Mouse (Mus musculus) fat pad, adult 2 months (tissue): ENCODE results near the gene Cfap97d2.

Source experiments
- DNase-seq: peaks from one replicate; pipeline ENCODE4 v3.0.0-alpha.2; 2011; ENCODE audit warnings: low read depth, low spot score; ENCODE audit errors: extremely low read depth

Gene Cfap97d2

GRCm38 (mm10) chr8:13687101-13687717 lies 18.5 kb upstream of the Cfap97d2 start:
- no peak for DNase-seq

GRCm38 (mm10) chr8:13687941-13688340 lies 17.7 kb upstream of the Cfap97d2 start:
- no peak for DNase-seq

DNA sequence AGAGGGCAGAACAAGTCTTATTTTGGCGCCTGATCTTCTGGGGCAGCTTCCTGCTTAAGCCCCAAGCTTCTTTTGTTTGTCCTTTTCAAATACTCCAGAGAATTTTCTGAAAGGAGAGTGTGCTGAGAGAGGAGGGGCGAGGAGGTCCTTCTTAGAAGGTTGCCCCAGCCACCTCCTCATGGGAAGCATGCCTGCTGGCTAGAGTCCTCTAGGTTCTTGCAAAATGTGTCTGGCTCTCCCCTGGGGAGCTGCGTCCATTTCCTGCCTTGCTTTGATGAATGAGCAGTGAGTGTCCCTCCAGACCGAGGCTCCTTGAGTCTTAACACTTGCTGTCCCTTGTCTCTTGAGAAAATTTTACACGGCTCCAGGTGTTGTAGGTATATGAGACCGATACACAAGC lies 17.2 kb upstream of the Cfap97d2 start:
- DNase-seq, result no peak

DNA sequence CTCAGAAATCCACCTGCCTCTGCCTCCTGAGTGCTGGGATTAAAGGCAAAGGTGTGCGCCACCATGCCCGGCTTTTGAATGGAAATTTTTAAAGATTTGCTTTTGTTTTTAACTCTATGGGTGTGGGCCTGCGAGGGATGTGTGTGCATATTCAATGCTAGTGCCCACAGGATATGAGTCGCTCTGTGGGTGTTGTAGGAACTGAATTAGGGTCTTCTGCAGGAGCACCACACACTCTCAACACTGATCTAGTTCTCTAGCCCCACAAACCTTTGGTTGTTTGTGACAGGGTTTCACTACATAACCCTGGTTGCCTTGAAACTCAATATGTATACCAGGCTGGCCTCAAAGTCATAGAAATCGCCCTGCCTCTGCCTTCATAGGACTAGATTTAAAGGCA lies 16.4 kb upstream of the Cfap97d2 start:
- no peak for DNase-seq

- no peak for DNase-seq
These were observed 13.2 kb upstream of the Cfap97d2 start for GRCm38 (mm10) chr8:13692302-13693066.

- no peak for DNase-seq
These were observed 11.0 kb upstream of the Cfap97d2 start for GRCm38 (mm10) chr8:13694735-13695134.

DNA sequence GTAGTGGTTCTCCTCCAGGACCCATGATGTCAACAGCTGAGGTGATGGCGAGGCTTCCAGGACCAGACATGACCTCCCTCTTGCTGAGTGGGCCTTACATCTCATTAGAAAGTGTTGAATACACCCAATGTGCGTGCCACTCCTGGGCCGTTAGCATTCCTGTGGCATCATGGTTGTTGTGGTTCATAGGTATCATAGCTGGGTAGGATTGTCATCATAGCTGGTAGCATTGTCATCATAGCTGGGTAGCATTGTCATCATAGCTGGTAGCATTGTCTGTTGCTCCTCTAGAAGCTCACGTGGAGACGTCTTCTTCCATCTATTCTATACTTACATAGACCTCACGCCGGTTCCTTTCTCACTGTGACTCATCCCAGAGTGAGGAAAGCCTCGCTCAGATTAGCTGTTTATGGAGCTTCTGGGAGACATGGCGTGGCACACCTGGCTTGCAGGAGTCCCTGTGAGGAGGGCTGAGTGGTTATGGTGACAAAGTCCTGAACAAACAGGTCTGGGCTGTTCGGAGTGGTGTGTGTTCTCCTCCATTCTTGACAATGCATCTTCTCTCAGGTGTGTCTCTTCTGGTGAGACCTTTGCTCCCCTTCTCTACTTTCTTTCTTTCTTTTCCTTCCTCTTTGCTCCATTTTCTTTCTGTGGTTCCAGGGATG lies 10.4 kb upstream of the Cfap97d2 start:
- DNase-seq, result no peak

DNA sequence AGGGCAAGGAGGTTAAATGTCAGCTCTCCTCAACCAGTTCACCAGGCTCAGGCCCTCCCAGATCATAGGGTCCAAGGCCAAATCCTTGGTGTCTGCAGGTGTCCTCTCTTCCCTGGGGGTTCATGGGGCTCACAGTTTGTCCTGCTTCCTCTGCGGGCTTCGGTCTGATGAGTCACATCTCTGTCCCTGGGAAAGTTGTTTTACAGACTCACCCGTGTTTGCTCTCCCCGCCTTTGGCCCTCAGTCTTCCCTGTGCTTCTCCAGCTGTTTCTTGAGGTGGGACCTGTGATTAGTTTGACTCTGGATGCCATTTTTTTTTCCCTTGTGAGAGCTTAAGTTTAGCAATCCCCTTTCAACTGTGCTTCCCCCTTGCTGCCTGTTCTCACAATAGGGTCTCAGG lies 9.5 kb upstream of the Cfap97d2 start:
- DNase-seq, result no peak

- DNase-seq, result no peak
These were observed 8.5 kb upstream of the Cfap97d2 start for GRCm38 (mm10) chr8:13697196-13697595.

- DNase-seq, result no peak
These were observed 8.0 kb upstream of the Cfap97d2 start for GRCm38 (mm10) chr8:13697681-13698080.

GRCm38 (mm10) chr8:13698281-13698680 lies 7.4 kb upstream of the Cfap97d2 start:
- DNase-seq, result no peak

DNA sequence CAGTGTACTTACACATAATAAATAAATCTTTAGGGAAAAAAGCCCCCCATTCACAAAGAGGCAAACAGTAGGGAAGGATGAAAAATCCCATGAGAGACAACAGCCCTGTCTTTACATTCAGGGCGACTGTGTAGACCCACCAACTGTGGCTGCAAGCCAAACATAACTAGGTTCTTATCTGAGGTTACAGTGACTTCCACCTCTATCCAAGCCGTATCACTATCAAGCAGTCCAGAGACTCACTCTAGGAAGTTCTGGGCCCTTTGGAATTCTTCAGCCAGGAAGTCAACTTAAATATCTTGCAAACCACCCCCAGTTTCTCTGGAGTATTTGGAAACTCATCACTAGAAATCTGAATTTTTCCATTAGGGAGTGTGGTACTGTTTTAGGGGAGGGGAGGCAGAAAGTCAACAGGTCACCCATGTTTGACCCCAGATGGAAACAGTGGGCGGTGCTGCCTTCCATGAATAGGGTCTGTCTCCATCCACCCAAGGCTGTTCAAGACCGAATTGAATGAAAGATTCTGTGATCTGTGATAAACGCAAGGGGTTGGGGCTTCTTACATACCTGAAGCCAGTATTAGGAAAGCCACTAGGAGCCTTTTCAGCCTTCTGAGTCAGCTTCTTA lies 6.3 kb upstream of the Cfap97d2 start:
- DNase-seq, result no peak

DNA sequence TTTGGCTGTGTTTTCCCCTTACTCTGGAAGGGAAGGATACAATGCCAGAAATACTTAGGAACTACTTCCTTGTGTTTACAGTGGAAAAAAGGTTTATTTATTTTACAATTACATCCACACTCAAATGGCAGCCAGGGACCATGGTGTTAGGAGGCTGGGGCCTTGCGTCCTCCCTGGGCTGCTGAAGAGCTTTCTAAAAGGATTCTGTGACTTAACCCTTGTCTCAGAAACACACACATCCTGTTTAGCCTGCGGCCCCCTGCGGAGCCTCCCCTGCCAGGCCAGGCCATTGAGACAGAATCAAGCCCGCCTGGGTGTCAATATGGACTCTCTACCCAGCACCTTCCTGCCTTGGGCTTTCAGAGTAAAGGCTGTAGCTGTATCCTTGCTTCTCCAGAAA lies 2.9 kb upstream of the Cfap97d2 start:
- no peak for DNase-seq

DNA sequence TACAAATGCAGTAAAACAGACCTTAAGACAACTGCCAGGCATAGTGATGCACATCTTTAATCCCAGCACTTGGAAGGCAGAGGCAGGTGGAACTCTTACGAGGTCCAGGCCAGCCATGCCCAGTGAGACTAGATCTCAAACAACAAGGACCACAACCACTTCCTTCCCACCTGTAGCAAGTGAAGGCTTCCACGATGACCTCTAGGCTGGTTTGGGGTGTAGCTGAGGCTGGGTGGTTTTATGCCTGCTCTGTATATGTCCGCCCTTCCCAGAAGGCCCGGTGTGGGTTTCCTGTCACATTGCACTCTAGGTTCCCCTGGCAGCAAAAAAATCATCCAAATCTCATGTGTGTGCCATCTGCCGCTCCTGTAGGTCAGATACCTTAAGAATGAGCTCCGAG lies 1.9 kb upstream of the Cfap97d2 start:
- no peak for DNase-seq

GRCm38 (mm10) chr8:13704301-13704700 lies 1.4 kb upstream of the Cfap97d2 start:
- DNase-seq, result no peak

DNA sequence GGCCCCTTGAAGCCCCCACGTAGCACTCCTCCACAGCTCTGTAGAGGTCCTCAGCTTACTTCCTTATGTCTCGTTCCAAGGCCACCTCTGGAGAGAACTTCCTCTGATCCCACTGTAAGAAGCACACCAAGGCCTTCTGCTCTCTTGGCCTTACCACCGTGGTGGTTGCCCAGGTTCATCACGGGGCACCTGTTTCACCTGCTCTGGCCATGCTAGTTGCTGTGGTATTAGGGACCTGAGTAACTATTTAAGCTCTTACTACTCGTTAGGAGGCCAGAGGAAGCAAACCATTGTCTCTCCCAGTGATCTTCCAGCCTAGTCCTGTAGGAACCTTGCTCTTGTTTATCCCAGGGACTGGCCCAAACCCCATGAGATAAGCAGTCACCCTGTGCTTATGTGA lies 1.2 kb downstream of the Cfap97d2 start:
- DNase-seq, result no peak

- DNase-seq, result no peak
These were observed 2.8 kb downstream of the Cfap97d2 start for GRCm38 (mm10) chr8:13708514-13708913.

GRCm38 (mm10) chr8:13718980-13719379 lies 13.3 kb downstream of the Cfap97d2 start:
- DNase-seq, result no peak

DNA sequence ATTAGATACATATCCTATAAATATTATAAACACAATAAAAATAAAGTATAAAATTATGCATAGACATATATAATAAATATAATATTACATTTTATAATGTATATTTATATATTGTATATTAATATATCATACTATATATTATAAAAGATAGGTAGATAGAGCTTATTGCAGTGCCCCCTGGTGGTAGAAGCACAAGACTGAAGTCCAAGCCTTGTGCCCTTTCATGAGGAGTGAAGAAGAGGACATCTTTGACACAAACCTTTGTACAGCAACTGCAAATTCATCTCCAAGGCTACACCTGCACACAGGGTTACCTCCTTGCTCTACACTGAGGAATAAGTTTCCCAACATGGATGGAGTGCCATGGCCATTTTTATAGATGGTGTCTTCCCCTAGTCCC lies 20.0 kb downstream of the Cfap97d2 start:
- DNase-seq, result no peak

- peak; percentile 70 for DNase-seq
These were observed 21.9 kb downstream of the Cfap97d2 start for GRCm38 (mm10) chr8:13727469-13728094.

DNA sequence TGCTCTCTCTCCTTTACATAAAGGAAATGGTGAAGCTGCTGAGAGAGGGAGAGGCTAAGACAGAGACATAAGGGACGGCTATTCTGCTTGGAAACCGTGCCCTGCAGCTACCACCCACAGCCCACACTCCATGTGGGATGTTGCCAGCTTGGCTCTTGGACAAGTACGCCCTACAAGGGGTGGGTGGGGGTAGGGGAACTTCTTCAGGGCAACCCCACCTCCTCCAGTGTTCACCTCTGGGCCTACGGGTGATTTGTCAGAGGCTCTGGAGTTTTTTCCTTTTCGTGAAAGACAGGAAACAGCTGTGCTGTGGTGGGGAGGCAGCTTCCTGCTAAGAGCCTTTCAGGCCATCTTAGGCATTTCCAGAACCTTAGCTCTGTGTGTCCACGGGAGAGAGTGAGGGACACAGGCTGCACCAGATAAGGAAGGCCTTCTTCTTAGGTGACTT lies 34.7 kb downstream of the Cfap97d2 start:
- no peak for DNase-seq
